Mouse (Mus musculus) testis, adult 2 months (tissue): ENCODE results near the gene Fam186b. TPM values are rescaled to one million over a fixed set of nuclear protein-coding genes. Genes with fewer than 3 reads are reported as not detected.
A peak's percentile ranks its signal among the peaks of the same experiment; 100 is the strongest.

Source experiments
- H3K27ac ChIP-seq: fragments of 200-500 bp; 2 replicates; pipeline ENCODE4 v1.5.1; 2012; ENCODE audit warnings: low read depth, low read length; ENCODE audit not compliant: control insufficient read depth, insufficient read depth
- H3K27me3 ChIP-seq: fragments of 200-500 bp; 2 replicates; pipeline ENCODE4 v1.6.1; 2012; ENCODE audit warnings: mild to moderate bottlenecking, low read length, moderate library complexity; ENCODE audit not compliant: control insufficient read depth, insufficient read depth
- H3K36me3 ChIP-seq: fragments of 200-500 bp; 2 replicates; pipeline ENCODE4 v1.6.1; 2012; ENCODE audit warnings: mild to moderate bottlenecking, low read length; ENCODE audit not compliant: control insufficient read depth, insufficient read depth
- H3K4me1 ChIP-seq: fragments of 200-500 bp; 2 replicates; pipeline ENCODE4 v1.6.1; 2012; ENCODE audit warnings: low read length; ENCODE audit not compliant: control insufficient read depth, insufficient read depth
- H3K4me3 ChIP-seq: fragments of 200-500 bp; 2 replicates; pipeline ENCODE4 v1.5.1; 2012; ENCODE audit warnings: low read depth, mild to moderate bottlenecking, low read length, moderate library complexity, mixed read lengths; ENCODE audit not compliant: control insufficient read depth
- CTCF ChIP-seq: fragments of 200-500 bp; IDR thresholded peaks from 2 replicates; pipeline ENCODE4 v1.5.1; 2012; ENCODE audit warnings: low read depth, mild to moderate bottlenecking, inconsistent platforms, low read length, moderate library complexity; ENCODE audit not compliant: control insufficient read depth, insufficient read depth, insufficient replicate concordance
- POLR2A ChIP-seq: fragments of 200-500 bp; IDR thresholded peaks from 2 replicates; pipeline ENCODE4 v1.6.1; 2012; ENCODE audit warnings: low read depth, mild to moderate bottlenecking, inconsistent platforms, low read length, moderate library complexity; ENCODE audit not compliant: control insufficient read depth
- polyA plus RNA-seq: library from polyadenylated mRNA; depleted of rRNA; stranded (reverse); fragments of >200 nt; gene quantifications from 2 replicates; pipeline ENCODE4 v1.2.3, GENCODE M21; 2012

Gene Fam186b
- polyA plus RNA-seq, 1 experiment = 57.2 TPM

DNA sequence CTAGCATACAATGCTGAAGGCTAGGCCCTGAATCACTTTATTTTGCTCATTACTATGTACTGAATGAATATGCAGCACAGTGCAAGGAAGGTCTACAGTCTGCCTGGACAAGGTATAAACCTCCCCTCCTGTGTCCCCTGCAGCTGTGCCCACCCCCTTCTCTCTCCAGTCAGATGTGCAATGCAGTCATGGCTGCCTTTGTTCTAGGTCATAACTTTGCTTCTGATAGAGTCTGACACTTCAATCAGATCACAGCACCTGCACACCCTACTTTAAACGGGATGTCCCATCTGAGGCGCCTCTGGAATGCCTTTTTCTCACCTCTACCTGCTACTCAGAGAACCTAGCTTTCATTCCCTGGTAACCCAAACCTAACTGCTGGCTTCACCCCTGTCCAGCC, 43.2 kb upstream of the Fam186b start:
- Histone ChIP-seq H3K27ac (no peak overlapping the region), H3K36me3 (no peaks in the 10 kb centered on the region; the same call in 1 of the 2 replicates), H3K4me1 (no peaks in the 10 kb centered on the region; the same call in 1 of the 2 replicates), H3K27me3 (no peaks in the 10 kb centered on the region), H3K4me3 (no peak overlapping the region)
- TF ChIP-seq POLR2A = no peak
- no peak for TF ChIP-seq CTCF

DNA sequence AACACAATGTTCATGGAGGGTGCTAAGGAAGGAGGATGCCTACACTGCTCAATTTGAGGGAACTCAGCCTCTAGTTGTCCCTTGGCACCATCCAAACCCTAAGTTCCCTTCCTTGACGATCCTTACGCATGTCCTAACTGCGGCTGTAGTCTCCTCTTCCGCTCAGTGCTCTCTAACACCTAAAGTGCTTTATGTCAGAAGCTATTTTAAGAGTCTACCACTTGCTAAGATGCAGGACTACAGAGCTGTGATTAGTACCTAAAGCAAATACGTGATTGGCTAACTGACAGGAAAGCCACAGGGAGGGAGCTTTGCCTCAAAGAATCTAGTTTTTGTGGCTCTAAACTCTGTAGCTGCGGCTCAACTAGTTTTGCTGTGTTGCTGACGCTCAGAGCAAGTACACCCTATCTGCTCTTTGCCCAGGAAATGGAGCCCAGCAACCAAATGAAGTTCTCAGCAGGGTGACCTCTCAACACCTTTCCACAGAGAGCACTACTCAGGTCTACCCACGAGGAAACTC, 40.2 kb upstream of the Fam186b start:
- H3K4me3 ChIP-seq = no peak overlapping the region
- H3K4me1 ChIP-seq = no peaks in the 10 kb centered on the region
- H3K27ac ChIP-seq = no peak overlapping the region
- H3K27me3 ChIP-seq = no peaks in the 10 kb centered on the region
- no peaks in the 10 kb centered on the region; the same call in 1 of the 2 replicates for H3K36me3 ChIP-seq
- TF ChIP-seq POLR2A (no peak), CTCF (no peak)

DNA sequence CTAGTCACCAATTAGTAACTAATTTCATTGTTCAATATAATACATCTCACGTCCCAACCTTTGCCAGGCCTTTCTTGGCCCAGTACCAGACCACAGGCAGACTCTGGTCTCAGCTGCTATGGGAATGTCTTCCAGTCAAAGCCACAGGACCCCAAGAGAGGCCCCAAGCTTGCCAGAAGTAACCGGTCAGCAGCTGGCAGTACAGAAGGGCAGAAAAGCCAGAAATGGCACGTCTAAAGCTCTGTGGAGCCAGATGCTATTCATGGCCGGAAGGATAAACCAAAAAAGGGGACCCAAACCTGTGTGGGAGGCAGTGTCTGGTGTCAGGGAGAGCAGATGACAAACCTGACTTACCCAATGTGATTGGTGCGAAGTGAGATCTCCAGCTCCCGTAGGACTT, 38.8 kb upstream of the Fam186b start:
- Histone ChIP-seq H3K4me3 (no peak overlapping the region), H3K36me3 (no peaks in the 10 kb centered on the region; the same call in 1 of the 2 replicates), H3K27me3 (no peaks in the 10 kb centered on the region), H3K4me1 (no peaks in the 10 kb centered on the region), H3K27ac (no peak overlapping the region)
- TF ChIP-seq POLR2A (no peak), CTCF (no peak)

DNA sequence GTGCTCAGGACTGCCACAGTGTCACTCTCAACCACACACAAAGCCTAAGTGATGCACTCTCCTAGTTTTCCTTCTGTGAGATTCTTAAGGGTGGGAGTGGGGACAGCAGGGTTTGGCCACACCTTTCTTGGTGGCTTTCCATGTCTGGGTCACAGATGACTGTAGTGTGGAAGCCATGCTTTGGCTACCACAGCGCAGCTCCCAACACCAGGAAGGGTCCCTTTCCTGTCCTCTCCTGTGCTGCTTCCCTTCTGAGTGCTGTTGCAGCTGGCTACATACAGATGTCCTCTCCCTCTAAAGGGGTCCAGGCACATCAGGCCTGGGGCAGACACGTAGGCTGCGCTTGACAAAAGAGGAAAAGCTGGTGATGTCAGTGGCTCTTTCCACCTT, 38.0 kb upstream of the Fam186b start:
- Histone ChIP-seq H3K36me3 (no peaks in the 10 kb centered on the region; the same call in 1 of the 2 replicates), H3K27ac (no peak overlapping the region), H3K4me3 (no peak overlapping the region), H3K4me1 (no peaks in the 10 kb centered on the region), H3K27me3 (no peaks in the 10 kb centered on the region)
- TF ChIP-seq POLR2A (no peak), CTCF (no peak)

DNA sequence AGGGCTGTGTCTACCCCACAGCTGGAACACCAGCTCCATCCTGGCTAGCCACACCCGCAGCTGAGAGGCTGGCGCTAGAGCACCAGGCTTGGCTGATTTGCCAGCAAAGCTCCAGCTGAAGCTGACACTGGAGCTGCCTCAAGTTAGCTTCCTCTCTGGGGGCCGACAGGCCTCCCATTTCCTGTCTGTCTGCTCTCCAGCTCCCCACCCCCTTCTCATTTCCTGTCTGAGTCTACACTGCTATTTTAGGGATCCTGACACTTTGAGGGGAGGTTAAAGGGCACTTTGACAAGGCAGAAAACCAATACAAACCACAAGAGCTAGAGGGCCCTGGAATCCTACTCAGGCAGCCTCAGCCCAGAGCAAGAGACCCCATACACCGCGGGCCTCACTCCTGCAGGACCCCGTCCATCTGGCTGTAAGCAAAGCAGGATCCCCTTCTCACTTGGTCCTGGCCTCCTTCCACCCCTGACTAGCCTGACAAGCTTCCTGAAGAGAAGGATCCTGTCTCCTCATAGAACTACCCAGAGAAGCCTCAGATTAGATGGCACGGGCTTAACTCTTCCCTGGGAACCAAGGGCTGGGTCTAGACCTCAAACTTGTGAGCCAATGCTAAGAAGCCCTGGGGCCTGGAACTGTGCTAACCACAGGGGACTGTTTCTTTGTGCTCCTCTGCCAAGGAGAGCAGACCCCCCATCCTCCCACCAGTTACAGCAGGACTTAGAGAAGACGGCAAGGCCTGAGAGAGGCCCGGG, 37.4 kb upstream of the Fam186b start:
- Histone ChIP-seq H3K36me3 (no peaks in the 10 kb centered on the region; the same call in 1 of the 2 replicates), H3K27ac (peak overlapping the region; percentile 57; the same call in 1 of the 2 replicates)
- no peak for TF ChIP-seq POLR2A
- TF ChIP-seq CTCF = no peak

DNA sequence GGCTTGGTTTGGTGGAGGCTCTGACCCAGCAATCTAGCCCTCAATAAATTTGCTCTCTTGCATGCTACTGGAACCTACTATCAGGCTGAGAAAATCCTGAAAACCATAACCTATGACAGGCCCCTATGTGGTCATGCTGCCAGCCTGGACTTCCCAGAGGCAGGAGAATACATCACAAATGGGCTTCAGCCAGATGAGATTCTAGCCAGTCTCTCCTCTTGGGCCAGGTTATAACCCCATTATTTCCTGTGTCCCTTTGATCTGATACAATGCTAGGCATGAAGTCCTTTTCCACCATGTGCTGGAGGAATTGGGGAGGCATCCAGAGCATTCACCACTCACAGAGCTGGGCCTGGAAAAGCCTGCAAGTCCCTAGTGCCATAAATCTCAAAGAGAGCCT, 36.4 kb upstream of the Fam186b start:
- H3K27ac ChIP-seq = no peak overlapping the region
- TF ChIP-seq CTCF (no peak), POLR2A (no peak)
- H3K36me3 ChIP-seq = no peaks in the 10 kb centered on the region; the same call in 1 of the 2 replicates
- H3K27me3 ChIP-seq = no peaks in the 10 kb centered on the region
- H3K4me1 ChIP-seq = no peaks in the 10 kb centered on the region
- H3K4me3 ChIP-seq = no peak overlapping the region

More for the DNA sequence above, 37.4 kb upstream of the Fam186b start:
- no peaks in the 10 kb centered on the region for H3K4me1 ChIP-seq
- no peak overlapping the region for H3K4me3 ChIP-seq
- no peaks in the 10 kb centered on the region for H3K27me3 ChIP-seq

DNA sequence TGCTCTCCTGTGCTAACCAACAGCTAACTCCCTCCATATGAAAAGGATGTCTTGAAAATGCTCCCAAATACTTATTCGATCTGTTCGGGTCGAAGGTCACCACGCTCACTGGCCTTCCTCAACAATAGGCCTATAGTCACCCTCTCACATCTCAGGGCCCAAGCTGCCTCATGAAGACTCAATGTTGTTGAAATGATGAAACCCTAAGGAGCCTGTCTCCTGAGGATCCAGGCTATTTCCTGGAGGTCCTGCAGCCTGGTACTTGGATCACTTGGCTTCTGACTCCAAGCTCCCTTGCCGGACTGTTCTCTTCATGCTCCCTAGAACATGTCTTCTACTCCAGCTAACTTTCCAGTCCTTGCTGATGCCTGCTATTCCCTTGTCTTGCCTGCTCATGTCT, 35.7 kb upstream of the Fam186b start:
- Histone ChIP-seq H3K27me3 (no peaks in the 10 kb centered on the region), H3K27ac (no peak overlapping the region), H3K36me3 (no peaks in the 10 kb centered on the region; the same call in none of the 2 replicates), H3K4me1 (no peaks in the 10 kb centered on the region), H3K4me3 (no peak overlapping the region)
- no peak for TF ChIP-seq POLR2A
